Mouse (Mus musculus): ENCODE data around the gene Tmem185b.

DNA sequence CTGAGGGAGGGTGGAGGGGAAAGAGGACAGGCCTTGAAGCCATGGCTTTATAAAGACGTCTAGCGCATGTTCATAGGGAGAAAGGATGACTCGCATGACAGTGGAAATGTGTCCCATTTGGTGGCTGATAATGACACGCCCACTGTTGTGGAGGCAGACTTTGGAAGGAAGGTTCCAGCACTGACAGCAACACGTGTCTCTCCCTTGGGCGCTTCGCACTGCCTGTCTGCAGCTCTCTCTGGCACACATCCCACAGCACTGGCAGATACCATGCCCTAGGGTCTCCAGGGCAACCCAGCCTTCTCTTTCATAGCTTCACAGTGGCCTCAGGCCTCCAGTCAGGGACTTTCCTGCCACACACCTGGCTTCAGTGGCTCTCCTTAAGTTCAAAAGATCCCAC, 7.9 kb upstream of the Tmem185b start:
- TF ChIP-seq GATA1 (IDR thresholded peaks at IDR 0.05; ENCODE audit: borderline replicate concordance, low read length) (no peak), FLI1 (IDR thresholded peaks at IDR 0.05; ENCODE audit: low read length) (no peak)

Data from megakaryocyte, embryonic 14.5 days (primary cell).